Mouse (Mus musculus): Measurements from ENCODE around the gene Birc6. TPM values are rescaled to one million over a fixed set of nuclear protein-coding genes. Genes with fewer than 3 reads are reported as not detected.
"Not testable (repeated sequence)": the region's sequence is repeated elsewhere in the genome, so short reads cannot be mapped to it uniquely, and the experiment has no call there.

Birc6 gene
- total RNA-seq, 2 experiments from 2014 or later: 138 to 143 TPM

DNA sequence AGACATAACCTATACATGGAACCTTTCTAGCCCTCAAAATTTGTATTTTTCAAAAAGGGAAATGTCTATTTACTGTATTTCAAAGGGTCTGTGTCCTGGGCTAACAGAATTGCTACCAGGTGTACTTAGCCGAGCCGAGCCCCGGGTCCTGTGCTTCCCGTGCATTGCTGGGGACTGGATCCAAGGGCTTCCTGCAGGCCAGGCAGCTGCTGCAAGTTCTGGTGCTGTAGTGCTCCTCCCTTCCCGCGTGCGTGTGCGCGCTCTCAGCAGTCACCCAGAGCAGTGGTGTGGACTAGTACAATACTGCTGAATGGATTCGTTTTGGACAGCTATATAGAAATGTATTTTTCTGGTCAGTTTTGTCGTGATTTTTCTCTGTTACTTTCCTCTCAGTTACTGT, 31.8 kb downstream of the Birc6 start:
- DNase-seq (ENCODE audit: low spot score in 2 of 2): no peak

DNA sequence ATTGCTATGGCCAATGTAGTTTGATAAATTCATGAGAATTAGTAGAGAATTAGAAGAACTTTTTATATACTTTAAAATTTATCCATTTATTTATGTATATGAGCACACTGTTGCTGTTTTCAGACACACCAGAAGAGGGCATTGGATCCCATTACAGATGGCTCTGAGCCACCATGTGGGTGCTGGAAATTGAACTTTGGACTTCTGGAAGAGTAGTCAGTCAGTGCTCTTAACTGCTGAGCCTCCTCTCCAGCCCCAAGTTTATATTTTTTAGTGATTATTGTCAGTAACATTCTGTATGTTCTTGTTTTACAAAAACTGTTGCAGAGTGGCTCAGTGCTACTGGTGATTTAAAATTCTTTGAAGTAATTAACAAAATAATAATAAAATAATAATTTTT, 36.1 kb downstream of the Birc6 start:
- no peak for DNase-seq (ENCODE audit: low spot score in 2 of 2)

DNA sequence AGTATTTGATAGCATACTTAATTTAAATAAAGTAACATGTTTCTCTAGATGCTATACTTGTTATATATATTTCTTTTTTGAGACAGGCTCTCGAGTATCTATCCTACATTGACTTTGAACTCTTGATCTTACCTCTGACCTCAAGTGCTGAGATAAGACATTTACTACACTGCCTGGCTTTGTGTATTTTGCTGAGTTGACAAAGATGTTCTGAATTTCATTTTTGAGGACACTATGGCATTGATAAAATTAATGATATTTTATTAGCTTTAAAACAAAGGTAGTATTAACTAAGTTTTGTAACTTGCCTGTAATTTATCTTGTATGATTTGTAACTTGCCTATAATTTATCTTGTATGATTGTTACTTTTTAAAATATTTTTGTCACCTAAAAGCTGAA, 41.1 kb downstream of the Birc6 start:
- no peak for DNase-seq (ENCODE audit: low spot score in 2 of 2)

DNA sequence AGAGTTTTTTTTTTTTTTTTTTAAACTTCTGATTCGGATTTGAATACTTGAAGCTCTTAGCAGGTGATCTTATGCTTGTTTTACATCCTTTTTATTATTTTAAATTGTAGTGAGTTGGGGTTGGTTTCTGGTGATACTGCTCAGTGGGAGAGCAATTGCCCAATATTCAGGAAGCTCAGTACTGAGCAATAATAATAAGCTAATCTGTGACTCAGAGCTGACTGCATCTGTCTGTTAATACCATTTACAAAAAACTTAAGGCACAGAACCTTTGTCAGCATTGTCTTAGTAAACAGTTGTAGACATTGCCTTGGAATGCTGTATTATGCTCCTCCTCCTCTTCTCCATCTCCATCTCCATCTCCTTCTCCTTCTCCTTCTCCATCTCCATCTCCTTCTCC, 42.5 kb downstream of the Birc6 start:
- DNase-seq (ENCODE audit: low spot score in 2 of 2): no peak

DNA sequence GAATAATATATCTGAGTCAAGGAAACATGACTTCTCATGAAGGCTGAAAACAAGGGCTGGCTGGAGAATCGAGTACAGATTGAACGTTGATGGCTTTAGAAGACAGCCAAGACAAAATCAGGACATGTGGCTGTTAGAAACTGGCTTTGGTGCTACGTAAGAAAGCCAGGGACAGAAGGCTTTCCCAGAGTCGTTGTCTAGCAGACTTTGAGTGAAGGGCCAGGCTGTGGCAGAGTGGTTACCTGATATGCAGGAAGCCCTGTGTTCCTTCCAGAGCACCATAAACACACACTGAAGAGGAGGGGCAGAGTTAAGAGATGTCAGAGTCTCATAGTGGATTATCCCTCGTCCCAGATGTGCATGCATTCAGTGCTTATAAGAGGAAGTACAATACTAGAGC, 49.1 kb downstream of the Birc6 start:
- DNase-seq (ENCODE audit: low spot score in 2 of 2): no peak

DNA sequence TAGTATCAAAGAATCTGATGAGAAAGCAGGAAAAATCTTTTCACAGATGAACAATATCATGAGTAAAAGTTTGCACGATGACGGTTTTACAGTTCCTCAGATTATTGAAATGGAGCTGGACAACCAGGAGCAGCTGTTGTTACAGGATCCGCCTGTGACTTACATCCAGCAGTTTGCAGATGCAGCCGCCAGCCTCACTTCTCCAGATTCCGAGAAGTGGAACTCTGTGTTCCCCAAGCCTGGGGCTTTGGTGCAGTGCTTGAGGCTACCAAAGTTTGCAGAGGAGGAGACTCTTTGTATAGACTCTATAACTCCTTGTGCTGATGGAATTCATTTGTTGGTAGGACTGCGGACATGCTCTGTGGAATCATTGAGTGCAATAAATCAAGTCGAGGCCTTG, 51.5 kb downstream of the Birc6 start:
- DNase-seq (ENCODE audit: low spot score in 2 of 2): no peak

DNA sequence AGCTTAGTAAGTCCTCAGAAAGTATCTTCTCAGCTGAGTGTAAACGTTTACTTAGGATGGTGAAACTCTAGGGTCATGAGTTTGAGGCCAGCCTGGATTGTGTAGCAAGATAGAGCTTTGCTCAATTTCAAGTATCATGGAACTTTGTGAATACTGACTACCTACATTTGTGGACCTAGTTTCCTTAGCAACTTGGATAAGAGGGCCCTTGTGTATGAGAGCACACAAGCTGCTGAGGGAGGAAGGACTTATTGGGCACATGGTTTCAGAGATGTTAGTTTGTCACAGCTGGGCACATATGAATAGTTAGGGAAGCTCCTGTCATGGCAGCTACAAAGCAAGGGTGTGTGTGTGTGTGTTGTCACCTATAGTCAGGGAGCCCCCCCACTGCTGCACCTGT, 52.6 kb downstream of the Birc6 start:
- DNase-seq (ENCODE audit: low spot score in 2 of 2): no peak

DNA sequence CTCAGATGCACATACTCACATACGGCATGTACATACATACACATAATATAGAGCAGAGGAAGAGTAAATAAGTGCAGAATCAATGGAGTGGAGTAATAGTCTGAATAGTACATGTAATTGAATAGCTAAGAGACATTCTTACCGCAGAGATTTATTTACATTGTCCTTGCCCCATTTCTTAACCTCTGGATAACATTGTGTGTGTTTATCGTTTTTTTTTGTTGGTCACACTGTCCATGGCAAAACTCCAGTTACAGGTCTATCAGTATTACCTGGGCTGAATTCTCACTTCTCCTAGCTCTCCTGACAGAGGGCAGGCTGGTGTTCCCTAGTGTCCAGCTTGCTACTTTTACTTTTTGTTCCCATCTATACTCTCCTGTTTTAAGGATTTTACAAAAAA, 58.7 kb downstream of the Birc6 start:
- no peak for DNase-seq (ENCODE audit: low spot score in 2 of 2)

DNA sequence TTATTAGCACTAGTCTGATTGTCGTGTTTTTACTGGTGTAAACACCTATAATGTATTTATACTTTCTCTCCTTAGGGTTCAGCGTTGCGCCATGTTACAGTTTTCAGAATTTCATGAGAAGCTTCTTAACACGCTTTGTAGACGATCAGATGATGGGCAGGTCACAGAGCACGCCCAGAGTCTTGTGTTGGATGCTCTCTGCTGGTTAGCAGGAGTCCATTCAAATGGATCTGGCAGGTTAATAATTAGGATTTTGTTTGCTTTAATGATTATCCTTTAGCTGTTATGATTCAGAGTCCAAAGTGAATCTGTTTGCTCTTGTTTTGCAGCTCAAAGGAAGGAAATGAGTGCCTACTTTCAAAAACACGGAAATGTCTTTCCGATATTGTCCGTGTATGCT, 70.8 kb downstream of the Birc6 start:
- no peak for DNase-seq (ENCODE audit: low spot score in 2 of 2)

DNA sequence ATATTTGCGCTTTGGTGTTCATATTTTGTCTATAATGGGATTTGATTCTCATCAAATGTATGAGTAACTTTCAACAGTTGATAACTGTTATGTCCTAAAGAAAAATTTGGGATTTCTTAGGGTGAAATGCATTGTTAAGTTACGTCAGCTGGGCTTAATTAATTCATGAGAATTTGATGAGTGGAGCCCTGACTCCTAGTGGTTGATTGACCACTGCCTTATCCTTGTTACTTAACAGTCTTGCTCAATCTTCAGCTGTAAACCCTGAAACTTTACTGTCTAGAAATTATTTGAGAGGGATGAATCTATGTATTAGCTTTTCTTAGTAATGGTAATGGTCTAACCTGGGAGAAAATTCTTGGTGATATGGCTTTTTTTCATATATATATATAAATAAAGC, 71.3 kb downstream of the Birc6 start:
- no peak for DNase-seq (ENCODE audit: low spot score in 2 of 2)

DNA sequence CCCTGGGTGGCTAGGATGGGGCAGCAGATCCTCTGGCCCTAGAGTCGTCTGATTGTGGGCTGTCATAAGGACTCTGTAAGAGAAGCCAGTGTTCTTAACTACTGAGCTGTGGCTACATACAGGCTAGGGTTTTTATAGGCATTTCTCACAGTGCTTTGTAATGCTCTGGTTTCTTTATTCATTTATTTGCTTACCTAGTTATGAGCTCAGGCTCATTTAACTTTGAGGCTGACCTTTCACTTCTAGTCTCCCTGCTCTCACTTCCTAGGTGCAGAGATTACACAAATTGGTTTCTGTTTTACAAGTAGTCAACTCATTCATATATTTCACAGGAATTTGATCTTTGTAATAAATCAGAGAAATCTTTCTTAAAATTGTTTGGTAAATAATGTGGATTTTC, 73.1 kb downstream of the Birc6 start:
- DNase-seq (ENCODE audit: low spot score in 2 of 2): no peak

DNA sequence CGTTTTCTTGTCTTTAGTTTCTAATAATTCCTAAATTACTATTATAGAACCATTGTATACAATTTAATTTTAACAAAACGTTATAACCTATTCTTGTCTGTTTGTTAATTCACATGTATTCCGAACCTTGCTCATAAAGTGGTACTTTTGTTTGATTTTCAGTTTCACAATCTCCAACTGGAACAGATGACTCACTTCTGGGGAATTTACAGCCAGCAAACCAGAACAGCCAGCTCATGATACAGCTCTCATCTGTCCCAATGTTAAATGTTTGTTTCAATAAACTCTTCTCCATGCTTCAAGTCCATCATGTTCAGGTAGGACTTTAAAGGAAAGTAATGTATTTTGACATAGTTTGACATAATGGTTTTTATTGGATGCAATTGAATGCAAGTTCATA, 102.7 kb downstream of the Birc6 start:
- DNase-seq (ENCODE audit: low spot score in 2 of 2): no peak

DNA sequence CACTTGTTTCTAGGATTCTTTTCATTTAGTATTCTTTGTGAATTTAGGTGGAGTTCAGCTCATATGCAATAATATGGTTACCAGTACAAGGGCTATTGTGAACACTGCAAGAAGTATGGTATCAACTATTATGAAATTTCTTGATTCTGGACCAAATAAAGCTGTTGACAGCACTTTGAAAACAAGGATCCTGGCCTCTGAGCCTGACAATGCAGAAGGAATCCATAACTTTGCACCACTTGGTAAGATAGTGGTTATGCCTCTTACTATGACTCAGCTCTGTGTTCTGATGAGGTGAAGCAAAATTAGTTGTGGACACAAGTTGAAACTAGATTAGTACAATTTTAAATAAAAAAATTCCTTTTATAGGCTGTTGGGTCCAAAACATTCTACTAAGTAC, 114.3 kb downstream of the Birc6 start:
- no peak for DNase-seq (ENCODE audit: low spot score in 2 of 2)

DNA sequence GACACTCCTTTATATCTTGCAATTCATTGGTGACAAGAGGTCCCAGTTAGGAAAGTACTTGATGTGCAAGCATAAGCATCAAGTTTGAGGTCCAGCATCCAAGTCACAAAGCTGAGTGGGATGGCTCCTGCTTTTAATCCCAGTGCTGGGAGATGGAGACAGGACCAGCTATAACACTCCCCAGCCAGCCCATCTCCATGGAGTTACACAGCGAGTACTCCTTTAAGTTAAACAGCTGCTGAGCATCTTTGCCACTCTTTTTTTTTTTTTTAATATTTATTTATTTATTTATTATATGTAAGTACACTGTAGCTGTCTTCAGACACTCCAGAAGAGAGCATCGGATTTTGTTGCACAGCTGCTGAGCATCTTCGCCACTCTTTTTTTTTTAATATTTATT, 130.3 kb downstream of the Birc6 start:
- DNase-seq (ENCODE audit: low spot score in 2 of 2): no peak

DNA sequence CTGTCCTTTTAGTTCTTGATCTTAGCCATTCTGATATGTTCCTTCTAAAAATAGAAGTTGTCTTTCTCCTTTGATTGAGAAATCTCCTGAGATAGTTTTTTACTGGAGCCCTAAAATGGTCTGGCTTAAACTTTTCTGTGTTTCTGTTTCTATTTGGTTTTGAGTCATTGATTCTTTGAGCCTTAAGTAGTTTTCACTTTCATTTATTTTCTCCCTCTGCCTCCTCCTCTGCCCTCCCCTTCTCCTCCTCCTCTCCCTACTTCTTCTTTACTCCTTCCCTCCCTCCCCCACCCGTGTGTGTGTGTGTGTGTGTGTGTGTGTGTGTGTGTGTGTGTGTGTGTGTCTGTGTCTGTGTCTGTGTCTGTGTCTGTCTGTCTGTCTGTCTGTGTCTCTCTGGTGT, 139.9 kb downstream of the Birc6 start:
- DNase-seq (ENCODE audit: low spot score in 2 of 2): no peak

DNA sequence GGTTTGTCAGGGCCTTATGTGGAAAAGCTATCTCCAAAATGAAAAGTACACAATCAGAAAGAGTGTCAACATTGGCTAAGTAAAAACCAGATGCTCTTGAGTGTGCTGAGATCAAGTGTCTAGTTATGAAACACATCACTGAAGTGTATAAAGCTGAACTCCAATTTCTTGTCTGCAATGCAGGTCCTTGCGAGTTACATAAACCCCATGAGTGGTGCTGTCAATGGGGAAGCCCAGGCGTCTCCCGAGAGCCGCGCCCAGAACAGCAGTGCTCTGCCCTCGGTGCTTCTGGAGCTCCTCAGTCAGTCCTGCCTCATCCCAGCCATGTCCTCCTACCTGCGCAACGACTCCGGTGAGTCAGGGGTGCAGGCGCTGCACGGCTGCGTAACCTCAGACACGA, 141.9 kb downstream of the Birc6 start:
- no peak for DNase-seq (ENCODE audit: low spot score in 2 of 2)

DNA sequence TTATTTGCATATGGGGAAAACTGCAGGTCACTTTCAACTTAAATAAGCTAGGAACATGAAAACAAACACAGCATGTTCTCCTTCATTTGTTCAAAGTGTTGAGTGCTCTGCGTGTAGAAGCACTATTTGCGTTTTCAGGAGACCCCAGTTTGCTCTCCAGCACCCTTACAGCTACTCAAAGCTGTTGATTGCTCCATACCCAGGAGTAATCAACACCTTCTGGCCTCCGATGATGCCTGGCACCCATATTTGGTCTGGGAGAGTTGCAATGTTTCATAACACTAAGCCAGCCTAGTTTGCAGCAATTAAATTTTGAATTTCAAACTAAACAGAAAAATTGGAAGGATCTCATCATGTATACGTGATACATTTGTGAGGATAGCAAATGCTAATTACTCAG, 144.4 kb downstream of the Birc6 start:
- no peak for DNase-seq (ENCODE audit: low spot score in 2 of 2)

DNA sequence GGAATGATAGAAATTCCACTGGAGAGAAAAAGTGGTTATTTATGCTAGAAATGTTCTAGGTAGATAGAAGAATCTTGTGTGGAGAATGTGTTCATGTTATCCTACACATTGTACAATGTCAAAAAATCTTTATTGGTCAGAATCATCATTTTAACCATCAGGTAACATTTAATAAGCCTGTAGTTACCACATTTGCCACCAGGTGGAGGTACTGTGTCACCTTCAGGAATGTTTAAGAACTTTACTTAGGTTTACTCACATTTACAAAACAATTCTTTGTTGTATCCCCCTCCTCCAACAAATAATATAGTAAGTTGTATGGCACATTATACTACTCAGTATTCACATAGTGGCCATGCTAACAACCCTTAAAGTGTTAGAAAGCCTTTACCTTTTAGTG, 145.2 kb downstream of the Birc6 start:
- DNase-seq (ENCODE audit: low spot score in 2 of 2): peak in 1 of 2 experiments; percentile 30

DNA sequence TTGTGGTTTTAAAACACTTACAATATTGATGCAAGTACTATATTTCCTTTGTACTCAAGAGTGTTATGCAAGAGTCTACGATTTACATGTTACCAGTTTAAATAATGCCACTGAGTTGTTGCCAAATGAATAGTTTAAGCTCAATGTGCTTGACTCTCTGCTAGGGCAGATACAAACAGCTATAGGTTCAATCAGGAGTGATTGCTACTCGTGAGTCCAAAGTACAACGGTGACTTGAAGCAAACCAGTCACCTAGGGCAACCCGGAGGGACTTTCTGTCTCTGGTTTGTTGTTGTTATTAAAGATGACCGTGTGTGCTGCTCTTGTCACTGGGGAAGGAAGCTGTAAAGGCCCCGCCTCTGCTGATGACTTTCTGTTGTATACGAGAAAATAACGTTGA, 150.0 kb downstream of the Birc6 start:
- DNase-seq (ENCODE audit: low spot score in 2 of 2): no peak

DNA sequence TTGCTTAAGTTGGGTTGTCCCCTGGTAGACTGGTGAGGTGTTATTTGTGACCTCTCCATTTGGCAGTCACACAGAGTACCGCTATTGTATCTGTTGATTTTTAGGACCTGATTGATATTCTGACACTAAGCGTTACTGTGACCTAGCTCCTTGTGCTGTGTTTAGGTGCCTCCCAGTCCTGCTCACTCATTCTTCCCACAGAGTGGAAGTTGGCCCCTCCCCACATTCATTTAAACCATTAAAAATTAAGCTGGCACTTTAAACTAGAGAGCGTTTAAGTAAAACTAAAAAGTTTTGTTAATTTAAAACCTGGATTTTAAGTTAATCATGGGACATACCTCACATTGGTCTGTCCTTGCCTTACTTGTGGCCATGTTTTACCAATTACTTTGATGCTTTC, 156.8 kb downstream of the Birc6 start:
- no peak for DNase-seq (ENCODE audit: low spot score in 2 of 2)

DNA sequence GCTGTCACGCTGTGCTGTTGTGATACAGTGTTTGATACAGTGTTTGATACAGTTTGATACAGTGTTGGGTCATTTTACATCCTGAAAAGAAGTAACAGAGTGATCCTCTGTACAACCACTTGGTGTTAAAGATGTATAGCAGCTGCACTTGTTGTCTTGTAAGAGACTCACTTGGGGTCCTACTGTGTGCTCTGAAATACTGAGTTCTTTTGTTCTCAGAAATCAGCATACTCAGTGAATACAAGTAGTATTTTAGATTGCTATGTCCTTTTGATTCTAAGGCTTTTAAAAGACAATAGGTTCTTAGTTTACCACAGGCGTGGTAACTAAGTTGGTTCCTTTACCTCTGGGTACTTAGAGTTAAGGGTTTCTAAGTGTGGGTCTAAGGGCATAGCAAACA, 160.5 kb downstream of the Birc6 start:
- DNase-seq (ENCODE audit: low spot score in 2 of 2): no peak

DNA sequence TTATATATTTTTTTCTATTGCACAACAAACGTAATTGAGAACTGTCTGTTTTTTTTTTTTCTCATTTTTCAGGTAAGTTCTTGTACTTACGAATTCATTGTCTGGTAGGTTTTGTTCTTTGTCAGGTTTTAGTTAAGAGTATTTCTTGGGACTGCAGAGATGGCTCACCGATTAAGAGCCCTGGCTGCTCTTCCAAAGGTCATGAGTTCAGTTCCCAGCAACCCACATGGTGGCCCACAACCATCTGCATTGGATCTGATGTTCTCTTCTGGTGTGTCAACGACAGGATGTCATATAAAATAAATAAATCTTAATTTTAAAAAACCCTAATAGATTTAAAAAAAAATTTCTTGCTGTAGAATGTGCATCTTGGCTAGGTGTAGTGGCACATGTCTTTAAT, 161.3 kb downstream of the Birc6 start:
- no peak for DNase-seq (ENCODE audit: low spot score in 2 of 2)

DNA sequence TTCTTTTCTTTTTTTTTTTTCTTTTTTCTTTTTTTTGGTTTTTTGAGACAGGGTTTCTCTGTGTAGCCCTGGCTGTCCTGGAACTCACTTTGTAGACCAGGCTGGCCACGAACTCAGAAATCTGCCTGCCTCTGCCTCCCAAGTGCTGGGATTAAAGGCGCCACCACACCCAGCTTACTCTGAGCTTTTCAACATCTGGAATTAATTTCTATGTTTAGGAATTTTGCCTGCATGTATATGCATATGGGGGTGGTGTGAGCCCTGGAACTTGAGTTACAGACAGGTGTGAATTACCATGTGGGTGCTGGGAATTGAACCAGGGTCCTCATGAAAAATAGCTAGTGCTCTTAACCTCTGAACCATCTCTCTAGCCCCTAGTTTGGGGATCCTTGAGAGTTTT, 173.6 kb downstream of the Birc6 start:
- DNase-seq (ENCODE audit: low spot score in 2 of 2): not testable (repeated sequence)

DNA sequence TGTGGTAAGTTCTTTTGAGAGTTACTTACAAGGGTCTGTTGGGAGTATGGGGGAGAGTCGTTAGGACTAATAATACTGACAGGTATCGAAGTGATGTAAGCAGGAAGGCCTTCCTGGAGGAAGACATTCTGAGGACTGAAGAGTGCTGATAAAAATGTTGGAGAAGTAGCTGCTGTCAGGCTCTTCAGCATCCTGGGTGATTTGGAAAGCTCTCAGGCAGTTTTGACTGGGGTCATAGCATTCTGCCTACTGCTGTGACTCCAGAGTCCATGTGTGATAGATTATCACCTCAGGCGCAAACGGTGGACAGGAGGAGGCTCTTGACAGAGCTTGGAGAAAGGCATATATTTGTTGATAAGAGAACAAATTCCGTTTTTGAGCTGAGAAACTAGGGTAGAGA, 177.4 kb downstream of the Birc6 start:
- no peak for DNase-seq (ENCODE audit: low spot score in 2 of 2)

DNA sequence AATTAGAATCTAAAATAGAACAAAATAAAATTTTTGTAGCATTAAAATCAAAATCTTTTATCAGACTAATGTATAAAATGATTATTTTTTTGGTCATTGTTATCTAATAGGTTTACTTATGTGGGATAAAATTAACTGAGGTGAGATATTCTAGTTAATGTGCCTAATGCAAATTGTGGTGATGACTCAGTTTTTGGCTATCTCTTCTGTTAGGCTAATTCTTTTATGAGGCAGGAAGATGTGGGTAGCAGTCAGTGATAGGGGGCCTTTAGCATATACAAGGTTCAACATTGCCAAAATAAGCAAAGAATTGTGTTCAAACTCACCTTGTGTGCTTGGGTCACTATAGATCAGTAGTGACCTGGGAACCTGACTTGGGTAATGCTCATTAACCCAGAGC, 178.5 kb downstream of the Birc6 start:
- no peak for DNase-seq (ENCODE audit: low spot score in 2 of 2)

Measured in layer of hippocampus, postnatal 10 days (tissue).